Mouse (Mus musculus): ENCODE measurements at regions not wholly inside any gene's neighbourhood (a gene's known extent, or its start where the extent isn't known, plus 50 kb on each side); places are given as distances from the start of the nearest gene placed in this dataset.

DNA sequence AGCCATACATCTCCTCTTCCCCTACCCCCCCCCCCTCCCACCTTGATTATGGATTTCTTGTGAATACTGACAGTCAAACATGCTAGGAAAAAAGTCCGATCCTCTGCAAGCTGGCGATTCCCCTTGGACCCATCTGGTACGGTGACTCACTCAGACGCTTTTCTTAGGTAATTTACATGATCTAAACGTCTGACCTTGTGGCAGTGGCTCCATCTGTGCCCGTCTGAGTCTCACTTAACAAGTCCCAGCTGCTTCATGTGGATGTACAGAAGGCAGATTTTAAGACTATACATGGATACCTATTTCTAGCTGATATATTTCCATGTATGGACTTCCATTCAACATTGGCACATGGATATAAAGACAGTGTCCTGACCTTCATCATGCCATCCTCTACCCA lies 481.0 kb downstream of the Lipi start:
- WGBS: 37% methylated on average over 6 of the region's 6 CpGs
- ATAC-seq (ENCODE audit: low read depth) (no peak), DNase-seq (ENCODE audit: low spot score) (no peak)
- Histone ChIP-seq H3K27ac (replicated peaks; ENCODE audit: low read depth, low read length) (no peak overlapping the region), H3K27me3 (replicated peaks; ENCODE audit: control insufficient read depth, insufficient read depth, low read length) (no peaks in the 10 kb centered on the region), H3K36me3 (ENCODE audit: control insufficient read depth, insufficient read depth, low read length) (no peaks in the 10 kb centered on the region), H3K9ac (ENCODE audit: low read depth, low read length) (no peak overlapping the region), H3K4me2 (ENCODE audit: low read depth, low read length) (no peak overlapping the region), H3K9me3 (ENCODE audit: control insufficient read depth, low read length) (no peaks in the 10 kb centered on the region), H3K4me3 (ENCODE audit: low read depth, low read length) (no peak overlapping the region), H3K4me1 (ENCODE audit: control insufficient read depth, insufficient read depth, low read length) (no peaks in the 10 kb centered on the region)

DNA sequence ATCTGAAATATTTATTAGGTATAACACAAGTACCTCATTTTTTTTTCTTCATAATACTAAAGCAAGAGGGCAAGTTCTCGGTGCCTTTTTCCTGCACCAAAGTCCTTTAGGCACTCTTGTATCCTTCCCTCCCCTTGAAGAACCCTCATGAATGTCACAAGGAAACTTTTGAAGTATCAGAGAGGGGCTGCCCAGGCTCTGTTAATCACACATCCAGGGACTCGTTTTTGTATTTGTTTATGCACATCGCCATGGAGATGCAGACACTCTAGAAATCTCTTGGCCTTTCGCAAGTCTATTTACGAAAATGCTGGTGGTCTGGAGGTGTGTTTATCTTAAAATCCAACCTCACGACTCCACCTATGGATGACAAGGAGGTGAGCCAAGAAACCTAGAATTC lies 492.7 kb downstream of the Lipi start:
- ATAC-seq (ENCODE audit: low read depth) (no peak), DNase-seq (ENCODE audit: low spot score) (no peak)
- 56% methylated on average over 6 of the region's 6 CpGs for WGBS
- Histone ChIP-seq H3K9me3 (ENCODE audit: control insufficient read depth, low read length) (no peaks in the 10 kb centered on the region), H3K36me3 (ENCODE audit: control insufficient read depth, insufficient read depth, low read length) (no peaks in the 10 kb centered on the region), H3K9ac (ENCODE audit: low read depth, low read length) (no peak overlapping the region), H3K4me2 (ENCODE audit: low read depth, low read length) (peak overlapping the region; percentile 51), H3K4me1 (ENCODE audit: control insufficient read depth, insufficient read depth, low read length) (no peaks in the 10 kb centered on the region), H3K27ac (replicated peaks; ENCODE audit: low read depth, low read length) (no peak overlapping the region), H3K27me3 (replicated peaks; ENCODE audit: control insufficient read depth, insufficient read depth, low read length) (no peaks in the 10 kb centered on the region), H3K4me3 (ENCODE audit: low read depth, low read length) (no peak overlapping the region)

DNA sequence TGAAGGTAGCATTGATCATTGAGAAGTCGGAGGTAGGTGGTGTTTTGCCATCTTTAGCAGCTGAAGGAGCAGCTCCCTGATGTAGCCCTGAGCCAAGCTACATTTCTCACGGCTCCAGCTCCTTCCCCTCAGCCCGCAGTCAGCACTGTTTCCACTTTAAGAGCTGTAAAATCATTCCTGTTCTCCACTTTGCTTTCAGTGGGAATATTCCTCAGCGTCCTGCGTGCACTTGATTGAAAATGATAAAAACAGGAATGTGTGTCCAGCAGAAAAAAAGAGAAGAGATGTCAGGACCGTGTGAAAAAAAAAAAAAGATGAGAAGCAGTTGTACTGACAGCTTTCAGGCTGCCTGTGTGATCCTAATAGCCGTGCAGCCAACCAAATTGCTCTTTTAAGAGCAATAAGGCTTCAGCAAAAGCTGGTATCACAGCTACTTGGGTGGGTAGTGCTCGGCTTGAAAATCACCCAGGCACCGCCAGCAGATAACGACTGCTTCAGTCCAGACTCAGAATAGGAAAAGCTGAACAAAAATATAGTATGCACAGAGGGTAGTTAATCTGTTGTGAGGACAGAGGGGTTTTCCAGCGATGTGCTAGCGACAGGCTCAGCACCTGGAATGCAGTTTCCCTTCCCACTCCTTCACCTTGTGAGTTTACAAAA lies 493.3 kb downstream of the Lipi start:
- Histone ChIP-seq H3K27me3 (replicated peaks; ENCODE audit: control insufficient read depth, insufficient read depth, low read length) (no peaks in the 10 kb centered on the region), H3K9ac (ENCODE audit: low read depth, low read length) (no peak overlapping the region), H3K27ac (replicated peaks; ENCODE audit: low read depth, low read length) (no peak overlapping the region), H3K4me1 (ENCODE audit: control insufficient read depth, insufficient read depth, low read length) (no peaks in the 10 kb centered on the region), H3K36me3 (ENCODE audit: control insufficient read depth, insufficient read depth, low read length) (no peaks in the 10 kb centered on the region), H3K4me2 (ENCODE audit: low read depth, low read length) (peak overlapping the region; percentile 51), H3K4me3 (ENCODE audit: low read depth, low read length) (peak overlapping the region; percentile 20), H3K9me3 (ENCODE audit: control insufficient read depth, low read length) (no peaks in the 10 kb centered on the region)
- DNase-seq (ENCODE audit: low spot score) (peak; percentile 33), ATAC-seq (ENCODE audit: low read depth) (no peak)
- WGBS: 15% methylated on average over 12 of the region's 12 CpGs

DNA sequence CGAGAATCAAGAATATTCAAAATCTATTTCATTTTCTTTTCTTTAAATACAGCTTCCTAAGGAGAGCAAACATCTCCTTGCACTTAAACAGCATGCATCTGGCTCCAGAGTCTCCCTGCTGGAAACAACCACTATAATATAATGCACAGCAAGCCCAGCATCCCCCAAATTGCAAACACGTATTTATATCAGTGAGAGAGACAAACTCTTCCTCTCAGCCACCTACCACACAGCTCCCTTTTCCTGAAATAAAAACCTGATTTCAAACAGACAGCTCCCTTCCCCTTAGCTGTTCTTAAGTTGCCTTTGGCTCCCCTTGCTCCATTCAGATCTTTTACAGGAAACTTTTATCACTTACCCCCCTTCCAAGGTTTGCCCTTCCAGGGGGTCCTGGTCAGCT lies 493.9 kb downstream of the Lipi start:
- no peak for DNase-seq (ENCODE audit: low spot score)
- Histone ChIP-seq H3K36me3 (ENCODE audit: control insufficient read depth, insufficient read depth, low read length) (no peaks in the 10 kb centered on the region), H3K27me3 (replicated peaks; ENCODE audit: control insufficient read depth, insufficient read depth, low read length) (no peaks in the 10 kb centered on the region), H3K4me1 (ENCODE audit: control insufficient read depth, insufficient read depth, low read length) (no peaks in the 10 kb centered on the region), H3K9ac (ENCODE audit: low read depth, low read length) (no peak overlapping the region), H3K27ac (replicated peaks; ENCODE audit: low read depth, low read length) (no peak overlapping the region), H3K4me2 (ENCODE audit: low read depth, low read length) (peak overlapping the region; percentile 51; the same call in 1 of the 2 replicates), H3K4me3 (ENCODE audit: low read depth, low read length) (no peak overlapping the region), H3K9me3 (ENCODE audit: control insufficient read depth, low read length) (no peaks in the 10 kb centered on the region)
- WGBS: 44% methylated on average over 2 of the region's 2 CpGs
- ATAC-seq (ENCODE audit: low read depth): no peak

DNA sequence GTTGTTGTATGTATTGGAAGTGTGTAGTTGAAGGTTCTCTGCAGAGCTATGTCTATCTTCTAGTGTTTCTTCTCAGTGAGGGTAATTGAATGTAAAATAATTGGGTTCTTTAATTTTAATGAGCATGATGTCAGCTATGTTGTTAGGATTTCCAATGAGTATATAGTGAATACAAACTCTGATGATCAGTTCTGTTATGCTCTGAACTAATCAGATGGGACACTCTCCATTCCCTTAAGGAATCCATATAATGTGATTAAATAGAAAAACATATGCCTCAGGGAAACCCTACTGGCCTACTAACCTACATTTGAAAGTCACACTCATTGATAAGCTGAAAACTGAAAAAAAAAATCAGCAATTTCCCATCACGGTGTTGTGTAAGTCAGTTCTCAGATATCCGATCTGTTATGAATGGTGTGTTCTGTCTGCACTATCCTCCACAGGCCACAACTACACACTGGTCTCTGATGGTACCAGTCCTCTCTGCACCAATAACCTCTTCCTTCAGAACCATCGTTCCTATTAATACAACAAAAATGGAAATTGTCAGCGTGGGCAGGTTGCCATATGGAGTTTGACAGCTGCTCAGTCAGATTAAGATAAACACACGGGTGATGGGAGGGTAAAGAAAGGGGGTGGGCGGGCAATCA lies 496.4 kb downstream of the Lipi start:
- no peaks in the 10 kb centered on the region for H3K4me1 ChIP-seq (ENCODE audit: control insufficient read depth, insufficient read depth, low read length)
- DNase-seq (ENCODE audit: low spot score): peak; percentile 11
- H3K4me2 ChIP-seq (ENCODE audit: low read depth, low read length): no peak overlapping the region
- H3K9me3 ChIP-seq (ENCODE audit: control insufficient read depth, low read length): no peaks in the 10 kb centered on the region
- no peaks in the 10 kb centered on the region for H3K36me3 ChIP-seq (ENCODE audit: control insufficient read depth, insufficient read depth, low read length)
- H3K27ac ChIP-seq (replicated peaks; ENCODE audit: low read depth, low read length): no peak overlapping the region
- H3K27me3 ChIP-seq (replicated peaks; ENCODE audit: control insufficient read depth, insufficient read depth, low read length): no peaks in the 10 kb centered on the region
- 61% methylated on average over 6 of the region's 6 CpGs for WGBS
- peak; percentile 65; the same call in 1 of the 2 replicates for ATAC-seq (ENCODE audit: low read depth)
- no peak overlapping the region for H3K4me3 ChIP-seq (ENCODE audit: low read depth, low read length)
- H3K9ac ChIP-seq (ENCODE audit: low read depth, low read length): no peak overlapping the region

DNA sequence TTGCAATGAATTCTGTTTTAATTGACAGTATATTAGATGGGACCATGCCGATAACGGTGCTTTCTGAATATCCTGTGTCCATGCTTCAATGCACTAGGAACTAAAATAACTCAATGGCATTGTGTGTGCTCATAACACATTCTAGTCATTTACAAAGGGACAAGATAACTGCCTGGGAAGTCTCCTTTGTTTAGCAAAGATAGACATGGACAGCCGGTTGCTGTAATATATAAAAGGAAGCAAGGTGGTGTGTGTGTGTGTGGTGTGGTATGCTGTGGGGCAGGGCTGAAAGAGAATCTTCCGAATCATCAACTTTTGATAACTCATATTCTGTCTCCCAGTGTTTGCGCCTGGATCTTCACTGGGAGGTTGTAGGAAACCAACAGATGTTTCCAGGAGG lies 497.2 kb downstream of the Lipi start:
- H3K27ac ChIP-seq (replicated peaks; ENCODE audit: low read depth, low read length): no peak overlapping the region
- no peak overlapping the region for H3K4me2 ChIP-seq (ENCODE audit: low read depth, low read length)
- WGBS: 88% methylated on average over 5 of the region's 5 CpGs
- H3K4me1 ChIP-seq (ENCODE audit: control insufficient read depth, insufficient read depth, low read length): no peaks in the 10 kb centered on the region
- no peak; the same call in 1 of the 2 replicates for ATAC-seq (ENCODE audit: low read depth)
- H3K27me3 ChIP-seq (replicated peaks; ENCODE audit: control insufficient read depth, insufficient read depth, low read length): no peaks in the 10 kb centered on the region
- H3K36me3 ChIP-seq (ENCODE audit: control insufficient read depth, insufficient read depth, low read length): no peaks in the 10 kb centered on the region
- DNase-seq (ENCODE audit: low spot score): no peak
- no peak overlapping the region for H3K4me3 ChIP-seq (ENCODE audit: low read depth, low read length)
- H3K9ac ChIP-seq (ENCODE audit: low read depth, low read length): no peak overlapping the region
- no peaks in the 10 kb centered on the region for H3K9me3 ChIP-seq (ENCODE audit: control insufficient read depth, low read length)

DNA sequence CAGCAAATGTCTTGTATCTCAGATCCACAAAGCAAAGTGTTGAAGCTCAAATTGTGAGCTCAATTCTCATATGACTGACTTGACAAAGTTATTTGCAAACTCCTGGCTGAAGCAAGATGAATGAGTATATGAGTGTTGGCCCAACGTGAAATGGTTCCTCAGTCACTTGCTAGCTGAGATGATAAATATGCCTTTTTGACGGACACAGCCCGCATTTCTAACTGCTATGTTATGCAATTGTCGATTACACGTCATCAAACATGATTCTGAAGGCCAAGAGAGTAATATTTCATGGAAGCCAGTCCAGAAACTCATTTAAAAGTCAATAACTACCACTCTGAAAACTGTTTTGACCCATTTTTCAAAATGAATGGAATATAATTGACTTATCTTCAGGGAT lies 520.6 kb downstream of the Lipi start:
- Histone ChIP-seq H3K4me1 (ENCODE audit: control insufficient read depth, insufficient read depth, low read length) (no peaks in the 10 kb centered on the region), H3K4me2 (ENCODE audit: low read depth, low read length) (no peak overlapping the region), H3K9me3 (ENCODE audit: control insufficient read depth, low read length) (no peaks in the 10 kb centered on the region), H3K4me3 (ENCODE audit: low read depth, low read length) (no peak overlapping the region), H3K27me3 (replicated peaks; ENCODE audit: control insufficient read depth, insufficient read depth, low read length) (no peaks in the 10 kb centered on the region), H3K9ac (ENCODE audit: low read depth, low read length) (no peak overlapping the region), H3K36me3 (ENCODE audit: control insufficient read depth, insufficient read depth, low read length) (no peaks in the 10 kb centered on the region), H3K27ac (replicated peaks; ENCODE audit: low read depth, low read length) (no peak overlapping the region)
- 81% methylated on average over 5 of the region's 5 CpGs for WGBS
- no peak for ATAC-seq (ENCODE audit: low read depth)
- DNase-seq (ENCODE audit: low spot score): no peak

DNA sequence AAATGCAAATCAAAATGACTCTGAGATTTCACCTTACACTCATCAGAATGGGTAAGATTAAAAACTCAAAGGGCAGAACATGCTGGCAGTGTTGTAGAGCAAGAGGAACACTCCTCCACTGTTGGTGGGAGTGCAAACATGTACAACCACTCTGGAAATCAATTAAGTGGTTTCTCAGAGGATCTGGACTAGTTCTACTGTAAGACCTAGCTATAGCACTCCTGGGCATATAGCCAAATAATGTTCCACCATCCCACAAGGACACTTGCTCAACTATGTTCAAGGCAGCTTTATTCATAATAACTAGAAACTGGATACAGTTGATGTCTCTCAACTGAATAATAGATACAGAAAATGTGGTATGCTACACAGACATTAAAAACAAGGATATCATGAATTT lies 532.9 kb downstream of the Lipi start:
- Histone ChIP-seq H3K4me2 (ENCODE audit: low read depth, low read length) (no peak overlapping the region), H3K9me3 (ENCODE audit: control insufficient read depth, low read length) (no peaks in the 10 kb centered on the region), H3K36me3 (ENCODE audit: control insufficient read depth, insufficient read depth, low read length) (no peaks in the 10 kb centered on the region), H3K9ac (ENCODE audit: low read depth, low read length) (no peak overlapping the region), H3K4me3 (ENCODE audit: low read depth, low read length) (no peak overlapping the region), H3K27ac (replicated peaks; ENCODE audit: low read depth, low read length) (no peak overlapping the region), H3K27me3 (replicated peaks; ENCODE audit: control insufficient read depth, insufficient read depth, low read length) (no peaks in the 10 kb centered on the region), H3K4me1 (ENCODE audit: control insufficient read depth, insufficient read depth, low read length) (no peaks in the 10 kb centered on the region)
- DNase-seq (ENCODE audit: low spot score): no peak
- ATAC-seq (ENCODE audit: low read depth): no peak

DNA sequence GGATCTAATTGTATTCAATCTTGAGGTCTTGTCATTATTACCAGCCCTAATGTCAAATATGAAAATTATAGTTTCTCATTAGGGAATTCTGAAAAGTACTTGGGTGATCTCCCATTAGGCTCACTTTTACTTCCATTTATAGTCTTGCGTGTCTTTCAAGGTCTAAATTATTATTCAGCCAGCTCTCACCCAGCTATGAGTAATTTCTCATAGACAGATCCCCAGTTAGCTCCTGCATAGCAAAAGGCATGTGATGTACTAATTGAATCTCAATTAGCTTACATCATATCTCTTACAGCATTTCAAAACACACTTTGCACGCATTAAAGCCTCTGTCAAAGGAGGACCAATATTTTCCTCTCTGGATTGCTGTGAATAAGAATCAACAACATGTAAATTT lies 539.9 kb downstream of the Lipi start:
- Histone ChIP-seq H3K4me1 (ENCODE audit: control insufficient read depth, insufficient read depth, low read length) (no peaks in the 10 kb centered on the region), H3K27ac (replicated peaks; ENCODE audit: low read depth, low read length) (no peak overlapping the region), H3K36me3 (ENCODE audit: control insufficient read depth, insufficient read depth, low read length) (no peaks in the 10 kb centered on the region), H3K9ac (ENCODE audit: low read depth, low read length) (no peak overlapping the region), H3K27me3 (replicated peaks; ENCODE audit: control insufficient read depth, insufficient read depth, low read length) (no peaks in the 10 kb centered on the region), H3K9me3 (ENCODE audit: control insufficient read depth, low read length) (no peaks in the 10 kb centered on the region), H3K4me2 (ENCODE audit: low read depth, low read length) (no peak overlapping the region), H3K4me3 (ENCODE audit: low read depth, low read length) (no peak overlapping the region)
- no peak for ATAC-seq (ENCODE audit: low read depth)
- WGBS: 88% methylated on average over 2 of the region's 2 CpGs
- DNase-seq (ENCODE audit: low spot score): no peak
